Mouse (Mus musculus) kidney, embryonic 15.5 days (tissue): ENCODE results near the gene Klra5. TPM values are rescaled to one million over a fixed set of nuclear protein-coding genes. Genes with fewer than 3 reads are reported as not detected.
"Not testable (repeated sequence)": the region's sequence is repeated elsewhere in the genome, so short reads cannot be mapped to it uniquely, and the experiment has no call there.

Source experiments
- ATAC-seq: fragments of 200-750 bp; cut with Nextera tagmentation; replicated peaks from 2 replicates; pipeline ENCODE4 v1.8.0; 2017; ENCODE audit warnings: moderate TSS enrichment; ENCODE audit not compliant: low FRiP score
- H3K27ac ChIP-seq: fragments of 300-500 bp; sonication (generic); 2 replicates; pipeline ENCODE4 v1.5.1; 2015; ENCODE audit warnings: mild to moderate bottlenecking, inconsistent platforms
- H3K27me3 ChIP-seq: fragments of 300-500 bp; sonication (generic); 2 replicates; pipeline ENCODE4 v1.6.1; 2015; ENCODE audit warnings: inconsistent platforms
- H3K36me3 ChIP-seq: fragments of 300-500 bp; sonication (generic); 2 replicates; pipeline ENCODE4 v1.6.1; 2015; ENCODE audit warnings: inconsistent platforms
- H3K4me1 ChIP-seq: fragments of 300-500 bp; sonication (generic); 2 replicates; pipeline ENCODE4 v1.6.1; 2015; ENCODE audit warnings: inconsistent platforms
- H3K4me2 ChIP-seq: fragments of 300-500 bp; sonication (generic); 2 replicates; pipeline ENCODE4 v1.6.1; 2015; ENCODE audit warnings: moderate library complexity, mild to moderate bottlenecking, inconsistent platforms
- H3K4me3 ChIP-seq: fragments of 300-500 bp; sonication (generic); replicated peaks from 2 replicates; pipeline ENCODE4 v1.5.1; 2015; ENCODE audit warnings: mild to moderate bottlenecking, inconsistent platforms
- H3K9ac ChIP-seq: fragments of 300-500 bp; sonication (generic); 2 replicates; pipeline ENCODE4 v1.6.1; 2015; ENCODE audit warnings: mild to moderate bottlenecking, inconsistent platforms
- H3K9me3 ChIP-seq: fragments of 300-500 bp; sonication (generic); replicated peaks from 2 replicates; pipeline ENCODE4 v1.6.1; 2016; ENCODE audit warnings: inconsistent platforms
- WGBS: fragments of 180-500 bp; shearing (Covaris S2); methylation state at CpG from one replicate; pipeline ENCODE4 v1.1.7; 2015; ENCODE audit warnings: mixed read lengths; 5-methylcytosine and 5-hydroxymethylcytosine counted together
- polyA plus RNA-seq: library from polyadenylated mRNA; unstranded; fragments of >200 nt; fragmentation: Nextera tagmentation; extraction: Ambion mirVana; gene quantifications from 2 replicates; pipeline ENCODE4 v1.2.1, GENCODE M21; 2015

Gene Klra5
- polyA plus RNA-seq, result not detected in 2 replicates

DNA sequence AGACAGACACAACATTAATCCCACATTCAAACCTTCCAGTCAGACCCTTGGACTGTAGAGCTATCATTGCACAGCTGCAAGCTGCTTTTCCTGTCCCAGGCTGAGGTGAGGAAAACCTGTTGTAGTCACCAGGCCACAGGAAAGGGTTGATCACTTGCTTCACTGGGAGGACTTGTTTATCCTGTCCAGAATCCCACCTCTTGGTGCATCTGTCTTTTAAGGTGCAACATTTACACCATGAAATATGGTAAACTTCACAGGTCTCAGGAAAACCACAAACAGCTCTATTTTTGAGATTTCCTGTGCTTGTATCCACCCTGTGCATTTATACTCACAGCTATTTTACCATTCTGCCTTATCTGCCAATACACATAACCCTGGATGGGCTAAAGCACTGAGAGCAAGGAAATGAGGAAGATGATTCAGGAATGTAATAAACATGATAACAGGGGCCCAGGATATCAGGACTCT is at the start of gene Klra5:
Klra5 (minus strand) TSS at position 175 of the 471 bp plus-strand sequence.
- H3K4me2 ChIP-seq, H3K27me3 ChIP-seq, H3K27ac ChIP-seq, H3K4me3 ChIP-seq, ATAC-seq, H3K4me1 ChIP-seq, H3K36me3 ChIP-seq, H3K9ac ChIP-seq: not testable (repeated sequence)
- peaks cover 13% of the 10 kb centered on the region; the same call in 1 of the 2 replicates for H3K9me3 ChIP-seq

DNA sequence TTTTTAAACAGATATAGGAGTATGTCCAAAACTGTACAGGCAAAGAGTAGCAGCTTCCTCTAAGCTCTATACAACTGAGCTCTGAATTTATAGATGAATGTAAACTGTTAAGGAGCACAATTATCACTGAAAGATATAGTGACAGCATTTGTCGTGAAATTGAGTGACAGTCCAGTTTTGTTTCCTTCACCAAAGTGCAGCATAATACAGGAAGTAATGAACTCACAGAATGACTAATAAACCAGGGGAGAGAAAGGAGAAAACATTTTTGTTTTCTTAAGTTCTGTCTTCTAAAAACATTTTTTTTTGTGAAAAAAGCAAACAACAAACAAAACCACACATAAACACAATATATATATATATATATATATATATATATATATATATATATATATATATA is 454 bp downstream of the Klra5 start:
- H3K9ac ChIP-seq, result no peak overlapping the region
- ATAC-seq, result no peak
- no peaks in the 10 kb centered on the region for H3K36me3 ChIP-seq
- 89% methylated on average over 1 of the region's 1 CpGs for WGBS
- H3K9me3 ChIP-seq, result peaks cover 12% of the 10 kb centered on the region; the same call in 1 of the 2 replicates
- H3K27me3 ChIP-seq, result no peaks in the 10 kb centered on the region
- no peak overlapping the region for H3K4me2 ChIP-seq
- H3K4me3 ChIP-seq, result no peak overlapping the region
- no peaks in the 10 kb centered on the region for H3K4me1 ChIP-seq
- no peak overlapping the region for H3K27ac ChIP-seq

DNA sequence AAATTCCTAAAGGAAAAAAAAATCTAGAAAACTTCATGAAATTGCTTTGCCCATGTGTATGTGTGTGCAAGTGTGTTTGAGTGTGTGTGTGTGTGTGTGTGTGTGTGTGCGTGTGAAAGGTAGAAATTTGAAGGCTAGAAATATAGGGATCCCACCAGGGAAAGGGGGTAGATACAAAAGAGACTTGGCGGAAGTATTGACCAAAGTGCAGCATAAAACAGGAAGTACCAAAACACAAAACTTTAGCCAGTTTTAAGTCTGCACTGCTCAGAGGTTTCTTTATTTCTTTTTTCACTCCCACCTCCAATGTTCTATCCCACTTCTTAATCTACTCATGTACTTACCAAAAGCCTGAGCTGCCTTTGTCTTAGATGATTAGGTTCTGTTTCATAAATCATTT is 34.9 kb downstream of the Klra5 start:
- H3K4me3 ChIP-seq, result no peak overlapping the region
- no peaks in the 10 kb centered on the region for H3K4me1 ChIP-seq
- H3K27ac ChIP-seq, result no peak overlapping the region
- 80% methylated on average over 2 of the region's 2 CpGs for WGBS
- no peaks in the 10 kb centered on the region for H3K27me3 ChIP-seq
- ATAC-seq, result no peak
- H3K9ac ChIP-seq, result no peak overlapping the region
- no peaks in the 10 kb centered on the region for H3K36me3 ChIP-seq
- H3K4me2 ChIP-seq, result no peak overlapping the region
- no peaks in the 10 kb centered on the region; the same call in 1 of the 2 replicates for H3K9me3 ChIP-seq

DNA sequence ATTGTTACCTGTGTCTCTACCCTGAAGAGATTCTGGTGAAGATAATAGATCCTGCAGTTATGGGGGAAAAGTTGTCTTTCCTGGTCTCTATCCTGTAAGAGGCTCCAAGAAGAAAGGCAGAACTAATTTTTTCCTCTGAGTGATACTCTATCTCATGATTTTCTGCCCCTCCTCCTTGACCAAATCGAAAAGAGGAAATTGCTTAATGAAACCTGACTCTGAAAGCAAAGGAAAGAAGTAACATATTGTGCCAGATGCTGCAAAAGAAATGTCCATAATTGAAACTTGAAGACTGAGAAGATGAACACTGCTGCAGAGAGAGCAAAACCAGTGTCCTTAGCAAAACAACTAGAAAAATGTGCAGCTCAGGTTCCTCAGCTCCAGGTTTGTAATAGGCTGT is 40.9 kb downstream of the Klra5 start, which contains the start of gene Klra17:
Klra17 (minus strand) TSS at position 124 of the 400 bp plus-strand sequence.
- Histone ChIP-seq H3K9me3 (no peaks in the 10 kb centered on the region; the same call in 1 of the 2 replicates), H3K4me2 (no peak within 1 kb of the TSS), H3K9ac (no peak within 1 kb of the TSS), H3K36me3 (no peaks in the 10 kb centered on the region), H3K4me1 (no peaks in the 10 kb centered on the region), H3K27ac (no peak within 1 kb of the TSS), H3K4me3 (no peak within 1 kb of the TSS), H3K27me3 (no peaks in the 10 kb centered on the region)
- 34% methylated on average over 1 of the region's 1 CpGs for WGBS
- ATAC-seq, result no peak

DNA sequence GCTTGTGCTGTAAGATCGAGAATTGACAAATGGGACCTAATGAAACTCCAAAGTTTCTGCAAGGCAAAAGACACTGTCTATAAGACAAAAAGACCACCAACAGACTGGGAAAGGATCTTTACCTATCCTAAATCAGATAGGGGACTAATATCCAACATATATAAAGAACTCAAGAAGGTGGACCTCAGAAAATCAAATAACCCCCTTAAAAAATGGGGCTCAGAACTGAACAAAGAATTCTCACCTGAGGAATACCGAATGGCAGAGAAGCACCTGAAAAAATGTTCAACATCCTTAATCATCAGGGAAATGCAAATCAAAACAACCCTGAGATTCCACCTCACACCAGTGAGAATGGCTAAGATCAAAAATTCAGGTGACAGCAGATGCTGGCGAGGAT is 55.1 kb downstream of the Klra5 start, which contains the start of gene Gm17631:
Gm17631 (plus strand) TSS at position 301 of the 400 bp plus-strand sequence.
- not testable (repeated sequence) for H3K27ac ChIP-seq, H3K4me1 ChIP-seq, H3K4me2 ChIP-seq, H3K9me3 ChIP-seq, H3K4me3 ChIP-seq, H3K27me3 ChIP-seq, H3K36me3 ChIP-seq, H3K9ac ChIP-seq, ATAC-seq
- no CpG with 5 or more reads among the region's 3 CpGs for WGBS

Other genes with a start within 250 kb of the Klra5 start
- not detected in 2 replicates for gene Klrc1, start 238.7 kb downstream of the Klra5 start, polyA plus RNA-seq
- gene Klri1, start 200.5 kb downstream of the Klra5 start, polyA plus RNA-seq, result 0.26 TPM in 1 of 2 replicates, not detected in the other
- gene Klri2, start 177.2 kb downstream of the Klra5 start, polyA plus RNA-seq, result not detected in 2 replicates
- not detected in 2 replicates for gene Gm156, start 133.4 kb downstream of the Klra5 start, polyA plus RNA-seq
- not detected in 2 replicates for gene Gm17631, start 55.0 kb downstream of the Klra5 start, polyA plus RNA-seq
- gene Klra17, start 41.0 kb downstream of the Klra5 start, polyA plus RNA-seq, result not detected in 2 replicates
- gene Klra6, start 109.3 kb upstream of the Klra5 start, polyA plus RNA-seq, result not detected in 2 replicates
- not detected in 2 replicates for gene Klra4, start 149.6 kb upstream of the Klra5 start, polyA plus RNA-seq
- not detected in 2 replicates for gene Klra8, start 212.2 kb upstream of the Klra5 start, polyA plus RNA-seq